ENCODE assay signal across 21 mouse cellular contexts in the genomic region with DNA sequence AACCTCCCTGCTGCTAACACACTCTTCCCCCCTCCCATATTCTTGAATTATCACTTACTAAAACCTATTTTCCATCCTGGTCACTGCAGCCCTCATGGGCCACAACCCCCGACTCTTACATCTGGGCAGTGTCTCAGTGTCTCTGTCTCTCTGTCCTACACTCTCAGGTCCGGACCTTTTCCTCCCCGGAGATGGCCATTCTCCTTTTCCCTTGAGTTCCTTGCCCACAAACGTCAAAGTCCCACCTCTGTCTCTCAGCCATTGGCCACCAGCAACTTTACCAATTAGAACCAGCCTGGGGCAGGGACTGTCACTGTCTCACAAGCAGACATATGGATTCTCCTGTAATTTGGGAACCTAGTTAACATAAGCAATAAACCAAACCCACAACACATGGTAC. TPM values are rescaled to one million over a fixed set of nuclear protein-coding genes. Genes with fewer than 3 reads are reported as not detected.
DNase-seq lines count a peak whose midpoint lies in the region; ATAC-seq and TF ChIP-seq lines count a peak whose summit lies in the region.
"Had no signal": no experiment of that assay in that cellular context is flagged by ENCODE, and none has a peak within 500 bp of the region (broad histone marks: within the 10 kb centered on the region; RNA-seq: fewer than 3 reads in every experiment).

No protein-coding gene starts in this region.

- peaks cover 3% of the 10 kb centered on the region; the same call in 1 of the 2 replicates for H3K9me3 ChIP-seq in midbrain, embryonic 11.5 days (ENCODE audit: control insufficient read depth, low read length)
- H3K9me3 ChIP-seq in midbrain, postnatal 0 days (ENCODE audit: low read length) = no peaks in the 10 kb centered on the region
- H3K9me3 ChIP-seq: embryonic facial prominence, embryonic 15.5 days had no signal

- intact Hi-C loops in heart, adult 2 months (cut with DNase I) = no loop called here

- no peaks in the 10 kb centered on the region for H3K36me3 ChIP-seq in heart, adult 2 months (ENCODE audit: control insufficient read depth, insufficient read depth, low read length)
- H3K36me3 ChIP-seq in midbrain, embryonic 11.5 days (ENCODE audit: control insufficient read depth, insufficient read depth, low read length) = no peaks in the 10 kb centered on the region
- H3K36me3 ChIP-seq in midbrain, postnatal 0 days (ENCODE audit: insufficient read depth, low read length) = no peaks in the 10 kb centered on the region
- H3K36me3 ChIP-seq: embryonic facial prominence, embryonic 13.5 days; embryonic facial prominence, embryonic 15.5 days; forebrain, embryonic 10.5 days had no signal

- no peak for TF ChIP-seq CTCF in heart, adult 2 months (IDR thresholded peaks at IDR 0.05)
- TF ChIP-seq CTCF in midbrain, postnatal 0 days (IDR thresholded peaks at IDR 0.05) = no peak

- H3K27ac ChIP-seq in heart, adult 2 months = no peak overlapping the region
- H3K27ac ChIP-seq in midbrain, embryonic 11.5 days (ENCODE audit: low read depth, low read length) = no peak overlapping the region
- H3K27ac ChIP-seq in midbrain, postnatal 0 days (ENCODE audit: low read depth, low read length) = no peak overlapping the region
- H3K27ac ChIP-seq: embryonic facial prominence, embryonic 13.5 days; embryonic facial prominence, embryonic 15.5 days; forebrain, embryonic 10.5 days had no signal

- no peak for TF ChIP-seq EP300 in heart, adult 2 months (IDR thresholded peaks at IDR 0.05; ENCODE audit: insufficient read depth, low read depth, low read length)

- no peak overlapping the region for H3K4me3 ChIP-seq in heart, adult 2 months
- H3K4me3 ChIP-seq in midbrain, embryonic 11.5 days (ENCODE audit: low read depth, low read length) = no peak overlapping the region
- no peak overlapping the region for H3K4me3 ChIP-seq in midbrain, postnatal 0 days (ENCODE audit: low read depth, low read length)
- H3K4me3 ChIP-seq: embryonic facial prominence, embryonic 13.5 days; embryonic facial prominence, embryonic 15.5 days; erythroblast, embryonic 14.5 days; forebrain, embryonic 10.5 days had no signal

- peak; percentile 84 for DNase-seq in heart, adult 11 months
- no peak for DNase-seq in heart, adult 2 months
- DNase-seq in midbrain, embryonic 11.5 days (ENCODE audit: low spot score, missing footprints) = peak; percentile 8
- no peak for DNase-seq in midbrain, postnatal 0 days (ENCODE audit: low spot score)
- DNase-seq: adrenal gland, adult 2 months; adrenal gland, postnatal 10 days; adrenal gland, postnatal 25 days; cerebellum, adult 11 months; cerebellum, adult 18-20 months; cerebellum, adult 8-10 months; cerebellum, adult 9-11 months; cerebellum, postnatal 36 days; embryo, embryonic 11 days had no signal

- H3K9ac ChIP-seq in heart, adult 2 months (ENCODE audit: low read depth, low read length) = no peak overlapping the region
- no peak overlapping the region for H3K9ac ChIP-seq in midbrain, embryonic 11.5 days (ENCODE audit: low read length)
- H3K9ac ChIP-seq in midbrain, postnatal 0 days (replicated peaks; ENCODE audit: low read length, poor library complexity, severe bottlenecking) = no peak overlapping the region
- H3K9ac ChIP-seq: embryonic facial prominence, embryonic 13.5 days; embryonic facial prominence, embryonic 15.5 days had no signal

- no peaks in the 10 kb centered on the region for H3K4me1 ChIP-seq in heart, adult 2 months (ENCODE audit: control insufficient read depth, insufficient read depth, low read length)
- no peaks in the 10 kb centered on the region for H3K4me1 ChIP-seq in midbrain, embryonic 11.5 days (ENCODE audit: control insufficient read depth, insufficient read depth, low read length)
- H3K4me1 ChIP-seq in midbrain, postnatal 0 days (ENCODE audit: insufficient read depth, low read length) = no peaks in the 10 kb centered on the region
- H3K4me1 ChIP-seq: embryonic facial prominence, embryonic 13.5 days; embryonic facial prominence, embryonic 15.5 days; forebrain, embryonic 10.5 days had no signal

- H3K27me3 ChIP-seq in heart, adult 2 months (ENCODE audit: control insufficient read depth, insufficient read depth, low read length) = no peaks in the 10 kb centered on the region
- H3K27me3 ChIP-seq in midbrain, embryonic 11.5 days (ENCODE audit: control insufficient read depth, insufficient read depth, low read length) = no peaks in the 10 kb centered on the region
- H3K27me3 ChIP-seq in midbrain, postnatal 0 days (ENCODE audit: insufficient read depth, low read length) = no peaks in the 10 kb centered on the region
- H3K27me3 ChIP-seq: embryonic facial prominence, embryonic 13.5 days; embryonic facial prominence, embryonic 15.5 days had no signal

- no peak for TF ChIP-seq POLR2A in heart, adult 2 months (IDR thresholded peaks at IDR 0.05; ENCODE audit: insufficient read depth, low read depth, low read length)

- H3K79me2 ChIP-seq in heart, adult 2 months (replicated peaks; ENCODE audit: control insufficient read depth, insufficient read depth, low read length) = no peaks in the 10 kb centered on the region

- 69% methylated on average over 4 of the region's 4 CpGs for WGBS in heart, adult 2 months
- WGBS in midbrain, embryonic 11.5 days = 85% methylated on average over 4 of the region's 4 CpGs
- WGBS in midbrain, postnatal 0 days = 82% methylated on average over 4 of the region's 4 CpGs

- ATAC-seq in midbrain, embryonic 11.5 days (ENCODE audit: low FRiP score) = no peak
- no peak for ATAC-seq in midbrain, postnatal 0 days (ENCODE audit: low FRiP score)
- ATAC-seq: forebrain, embryonic 14.5 days; forebrain, embryonic 16.5 days had no signal

- no peak overlapping the region for H3K4me2 ChIP-seq in midbrain, embryonic 11.5 days
- H3K4me2 ChIP-seq in midbrain, postnatal 0 days (ENCODE audit: low read depth, low read length, poor library complexity, severe bottlenecking) = no peak overlapping the region
- H3K4me2 ChIP-seq: embryonic facial prominence, embryonic 13.5 days; embryonic facial prominence, embryonic 15.5 days had no signal

RNA-seq across cellular contexts. Expression of gene Panx2, which starts 13.2 kb away (rescaled TPM):
- 1 to 10 TPM in 1 of 2 experiments, under 1 TPM in 1; 0.91 to 1.3 TPM for total RNA-seq in heart, adult 2 months (2021)
- 1.3 and 2.1 TPM in 2 replicates for polyA plus RNA-seq in heart, adult 2 months (2012; rRNA removed)
- polyA plus RNA-seq in midbrain, embryonic 11.5 days (2014; fragmentation: Nextera tagmentation; extraction: Ambion mirVana) = 0.87 and 0.89 TPM in 2 replicates
- 14.4 and 16.4 TPM in 2 replicates for total RNA-seq in midbrain, postnatal 0 days (2014; rRNA removed)
- polyA plus RNA-seq in midbrain, postnatal 0 days (2015; fragmentation: Nextera tagmentation; extraction: Ambion mirVana) = 9.3 and 13.3 TPM in 2 replicates
- total RNA-seq: MEL had no signal
- polyA plus RNA-seq: C2C12; erythroblast, embryonic 14.5 days had no signal

RNA-seq across cellular contexts. Expression of gene Trabd, which starts 28.6 kb away (rescaled TPM):
- 10 to 100 TPM; 48.8 to 51.5 TPM for total RNA-seq in heart, adult 2 months (2021)
- polyA plus RNA-seq in heart, adult 2 months (2012; rRNA removed) = 38.3 and 47.8 TPM in 2 replicates
- 40.2 and 43.2 TPM in 2 replicates for polyA plus RNA-seq in midbrain, embryonic 11.5 days (2014; fragmentation: Nextera tagmentation; extraction: Ambion mirVana)
- total RNA-seq in midbrain, postnatal 0 days (2014; rRNA removed) = 32.9 and 48.6 TPM in 2 replicates
- polyA plus RNA-seq in midbrain, postnatal 0 days (2015; fragmentation: Nextera tagmentation; extraction: Ambion mirVana) = 21.6 and 23.6 TPM in 2 replicates

RNA-seq across cellular contexts. Expression of gene Selenoo, which starts 42.5 kb away (rescaled TPM):
- total RNA-seq in heart, adult 2 months (2021) = 10 to 100 TPM; 13.6 to 16.5 TPM
- 20.7 and 28.6 TPM in 2 replicates for polyA plus RNA-seq in heart, adult 2 months (2012; rRNA removed)
- polyA plus RNA-seq in midbrain, embryonic 11.5 days (2014; fragmentation: Nextera tagmentation; extraction: Ambion mirVana) = 20.2 and 22.3 TPM in 2 replicates
- total RNA-seq in midbrain, postnatal 0 days (2014; rRNA removed) = 42.3 and 50.0 TPM in 2 replicates
- 19.0 and 19.4 TPM in 2 replicates for polyA plus RNA-seq in midbrain, postnatal 0 days (2015; fragmentation: Nextera tagmentation; extraction: Ambion mirVana)

Comparison
In these comparisons a context has a peak if more than half of its experiments do, and no peak if none do; other contexts are left out.
1. DNase-seq: peak in heart, adult 11 months (single experiment) and midbrain, embryonic 11.5 days (single experiment); none in heart, adult 2 months (0 of 2) and midbrain, postnatal 0 days (single experiment).